Mouse (Mus musculus): ENCODE measurements at regions not wholly inside any gene's neighbourhood (a gene's known extent, or its start where the extent isn't known, plus 50 kb on each side); places are given as distances from the start of the nearest gene placed in this dataset.

DNA sequence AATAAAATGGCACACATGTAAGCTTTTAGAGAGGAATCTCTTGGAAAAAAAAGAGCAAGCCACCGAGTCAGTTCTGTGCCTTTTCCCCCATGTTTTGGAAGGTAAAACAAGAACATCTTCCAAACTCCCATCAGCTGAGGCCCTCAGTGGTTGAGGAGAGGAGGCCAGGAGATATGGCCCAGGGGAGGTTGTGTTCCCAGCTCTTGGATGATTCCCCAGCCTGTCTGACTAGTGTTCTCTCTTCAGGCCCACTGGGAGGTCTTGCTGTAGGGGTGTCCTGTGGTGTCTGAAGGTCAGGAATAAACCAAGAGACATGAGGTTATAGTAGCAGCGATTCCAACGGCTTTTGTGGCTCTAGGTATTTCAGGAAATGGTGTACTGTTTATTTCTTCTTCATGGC is 643.2 kb downstream of the Rnf144a start:
- TF ChIP-seq CTCF (IDR thresholded peaks at IDR 0.05; ENCODE audit: control insufficient read depth, insufficient read depth, insufficient read length) (no peak), USF1 (IDR thresholded peaks at IDR 0.05; ENCODE audit: low read depth) (no peak), MYOD1 (IDR thresholded peaks at IDR 0.05; ENCODE audit: control insufficient read depth, insufficient read length, low read depth) (no peak)
